Mouse (Mus musculus): ENCODE results near the gene Dnaaf5. TPM values are rescaled to one million over a fixed set of nuclear protein-coding genes. Genes with fewer than 3 reads are reported as not detected.

Dnaaf5 gene
- polyA plus RNA-seq, 1 experiment from 2014 or later: 6.4 TPM

DNA sequence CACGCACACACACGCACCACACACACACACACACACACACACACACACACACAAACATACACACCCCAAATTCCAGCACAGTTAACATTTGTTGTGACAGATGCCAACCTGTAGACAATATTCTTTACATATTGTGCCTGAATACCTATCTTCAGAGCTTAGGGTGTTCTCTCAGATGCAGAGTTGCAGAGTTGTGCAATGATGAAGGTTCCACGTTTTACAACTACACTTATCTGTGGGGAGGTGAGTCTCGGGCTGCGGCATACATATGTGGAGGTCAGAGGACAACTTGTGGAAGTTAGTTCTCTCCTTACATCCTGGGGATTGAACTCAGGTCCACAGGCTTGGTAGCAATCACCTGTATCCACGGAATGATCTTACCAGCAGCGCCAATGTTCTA is 34.5 kb upstream of the Dnaaf5 start:
- Histone ChIP-seq H3K36me3 (ENCODE audit: control insufficient read depth, insufficient read depth, low read length) (no peaks in the 10 kb centered on the region), H3K9me3 (ENCODE audit: control insufficient read depth, low read length) (no peaks in the 10 kb centered on the region), H3K4me2 (ENCODE audit: low read length) (no peak overlapping the region), H3K4me3 (ENCODE audit: control insufficient read depth in 1 of 2, insufficient read depth in 1 of 2, low read depth in 1 of 2, low read length in 2 of 2) (no peak overlapping the region), H3K4me1 (ENCODE audit: control insufficient read depth in 2 of 2, insufficient read depth in 2 of 2, low read length in 2 of 2) (peaks cover 8 to 9% of the 10 kb centered on the region in 2 experiments; a peak in 3 of 4 replicates), H3K27ac (replicated peaks in 1 of 2; ENCODE audit: control insufficient read depth in 1 of 2, insufficient read depth in 1 of 2, low read depth in 2 of 2, low read length in 2 of 2) (no peak overlapping the region), H3K27me3 (ENCODE audit: control insufficient read depth, insufficient read depth, low read length) (no peaks in the 10 kb centered on the region), H3K9ac (ENCODE audit: low read length) (no peak overlapping the region)
- no peak for ATAC-seq (ENCODE audit: insufficient number of reproducible peaks, insufficient read depth, low FRiP score, low read depth)
- WGBS: 89% methylated on average over 7 of the region's 7 CpGs

DNA sequence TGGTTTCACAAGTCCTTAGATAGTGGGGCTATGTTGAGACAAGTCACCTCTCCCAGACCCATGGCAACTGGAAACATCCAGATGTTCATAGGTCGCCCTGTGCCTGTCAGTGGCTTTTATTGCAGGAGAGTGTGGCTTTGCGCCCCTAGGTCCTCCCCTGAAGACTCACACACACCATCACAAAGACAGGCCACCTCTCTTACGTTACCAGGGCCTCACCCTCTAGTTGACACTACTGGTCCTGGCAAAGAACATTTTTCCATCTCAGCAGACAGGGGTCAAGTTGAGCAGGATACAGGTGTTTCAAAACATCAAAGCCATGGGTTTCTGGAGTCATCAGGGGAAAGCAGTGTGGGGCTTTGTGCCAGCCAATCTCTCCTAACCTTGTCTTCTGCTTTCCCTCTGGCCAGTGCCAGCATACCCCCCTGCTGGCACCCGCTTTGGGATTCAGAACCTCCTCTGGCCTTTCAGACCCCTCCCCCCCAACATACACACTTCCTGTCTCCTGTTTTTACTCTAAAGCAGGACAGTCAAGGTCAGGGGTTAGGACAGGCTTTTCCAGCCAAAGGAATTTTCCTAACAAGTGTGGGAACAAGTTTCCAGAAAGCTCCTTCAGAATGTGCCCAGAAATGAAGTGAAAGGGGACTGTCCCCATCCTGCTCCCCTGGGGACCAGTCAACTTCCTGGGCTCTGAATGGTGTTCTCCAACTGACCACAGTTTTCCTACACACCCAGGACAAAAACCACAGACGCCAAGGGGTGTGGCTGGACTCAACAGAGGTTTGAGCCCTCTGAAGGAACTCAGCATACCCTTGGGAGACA is 31.7 kb upstream of the Dnaaf5 start:
- H3K27ac ChIP-seq (replicated peaks in 1 of 2; ENCODE audit: control insufficient read depth in 1 of 2, insufficient read depth in 1 of 2, low read depth in 2 of 2, low read length in 2 of 2): no peak overlapping the region
- H3K9me3 ChIP-seq (ENCODE audit: control insufficient read depth, low read length): no peaks in the 10 kb centered on the region
- peaks cover 8 to 9% of the 10 kb centered on the region in 2 experiments; a peak in 3 of 4 replicates for H3K4me1 ChIP-seq (ENCODE audit: control insufficient read depth in 2 of 2, insufficient read depth in 2 of 2, low read length in 2 of 2)
- H3K27me3 ChIP-seq (ENCODE audit: control insufficient read depth, insufficient read depth, low read length): no peaks in the 10 kb centered on the region
- H3K9ac ChIP-seq (ENCODE audit: low read length): no peak overlapping the region
- no peak overlapping the region for H3K4me3 ChIP-seq (ENCODE audit: control insufficient read depth in 1 of 2, insufficient read depth in 1 of 2, low read depth in 1 of 2, low read length in 2 of 2)
- no peak overlapping the region for H3K4me2 ChIP-seq (ENCODE audit: low read length)
- no peaks in the 10 kb centered on the region for H3K36me3 ChIP-seq (ENCODE audit: control insufficient read depth, insufficient read depth, low read length)
- 69% methylated on average over 5 of the region's 5 CpGs for WGBS
- peak; percentile 20; the same call in 1 of the 2 replicates for ATAC-seq (ENCODE audit: insufficient number of reproducible peaks, insufficient read depth, low FRiP score, low read depth)

DNA sequence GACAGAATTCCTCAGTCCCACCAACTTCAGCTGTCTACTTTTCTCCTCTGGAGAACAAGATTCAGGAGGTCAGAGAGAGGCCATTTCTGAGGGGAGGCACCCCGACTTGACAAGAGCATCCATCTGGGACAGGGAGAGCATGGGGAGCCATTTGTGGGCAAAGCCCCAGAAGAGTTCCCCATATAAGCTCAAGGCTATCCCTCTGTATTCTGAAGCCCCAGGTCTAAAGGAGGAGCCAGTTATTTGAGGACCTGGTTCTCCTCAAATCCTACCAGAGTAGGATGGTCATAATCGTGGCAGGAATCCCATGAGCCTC is 31.1 kb upstream of the Dnaaf5 start:
- H3K36me3 ChIP-seq (ENCODE audit: control insufficient read depth, insufficient read depth, low read length): no peaks in the 10 kb centered on the region
- WGBS: 60% methylated on average over 2 of the region's 2 CpGs
- peaks cover 8 to 9% of the 10 kb centered on the region in 2 experiments; a peak in 3 of 4 replicates for H3K4me1 ChIP-seq (ENCODE audit: control insufficient read depth in 2 of 2, insufficient read depth in 2 of 2, low read length in 2 of 2)
- no peak overlapping the region for H3K4me2 ChIP-seq (ENCODE audit: low read length)
- no peak overlapping the region for H3K4me3 ChIP-seq (ENCODE audit: control insufficient read depth in 1 of 2, insufficient read depth in 1 of 2, low read depth in 1 of 2, low read length in 2 of 2)
- no peak overlapping the region for H3K9ac ChIP-seq (ENCODE audit: low read length)
- no peaks in the 10 kb centered on the region for H3K27me3 ChIP-seq (ENCODE audit: control insufficient read depth, insufficient read depth, low read length)
- no peaks in the 10 kb centered on the region for H3K9me3 ChIP-seq (ENCODE audit: control insufficient read depth, low read length)
- no peak overlapping the region for H3K27ac ChIP-seq (replicated peaks in 1 of 2; ENCODE audit: control insufficient read depth in 1 of 2, insufficient read depth in 1 of 2, low read depth in 2 of 2, low read length in 2 of 2)
- no peak for ATAC-seq (ENCODE audit: insufficient number of reproducible peaks, insufficient read depth, low FRiP score, low read depth)

DNA sequence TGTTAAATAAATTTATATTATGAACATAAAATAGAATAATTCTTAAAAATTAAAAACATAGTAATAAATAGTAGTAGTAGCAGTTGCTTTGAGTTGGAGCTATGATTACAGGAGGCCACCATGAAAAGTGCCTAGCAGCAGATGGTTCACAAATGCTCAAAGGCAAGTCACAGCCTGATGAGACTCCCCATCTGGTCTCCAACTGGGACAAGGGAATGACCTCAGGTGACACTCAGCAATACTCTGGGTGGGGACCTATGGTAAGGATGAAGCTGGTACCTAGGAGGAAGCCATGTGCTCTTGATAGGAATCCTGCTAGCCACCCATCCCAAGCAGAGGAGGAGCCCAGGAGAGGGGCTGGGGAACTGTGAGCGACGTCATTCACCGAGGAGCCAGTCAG is 24.3 kb upstream of the Dnaaf5 start:
- Histone ChIP-seq H3K9ac (ENCODE audit: low read length) (no peak overlapping the region), H3K27me3 (ENCODE audit: control insufficient read depth, insufficient read depth, low read length) (peaks cover 12% of the 10 kb centered on the region; the same call in 1 of the 2 replicates), H3K4me3 (ENCODE audit: control insufficient read depth in 1 of 2, insufficient read depth in 1 of 2, low read depth in 1 of 2, low read length in 2 of 2) (no peak overlapping the region), H3K27ac (replicated peaks in 1 of 2; ENCODE audit: control insufficient read depth in 1 of 2, insufficient read depth in 1 of 2, low read depth in 2 of 2, low read length in 2 of 2) (no peak overlapping the region), H3K9me3 (ENCODE audit: control insufficient read depth, low read length) (no peaks in the 10 kb centered on the region), H3K4me2 (ENCODE audit: low read length) (no peak overlapping the region), H3K4me1 (ENCODE audit: control insufficient read depth in 2 of 2, insufficient read depth in 2 of 2, low read length in 2 of 2) (peaks cover 2 to 5% of the 10 kb centered on the region in 2 experiments; a peak in 3 of 4 replicates), H3K36me3 (ENCODE audit: control insufficient read depth, insufficient read depth, low read length) (no peaks in the 10 kb centered on the region)
- no peak for ATAC-seq (ENCODE audit: insufficient number of reproducible peaks, insufficient read depth, low FRiP score, low read depth)
- 66% methylated on average over 3 of the region's 3 CpGs for WGBS

DNA sequence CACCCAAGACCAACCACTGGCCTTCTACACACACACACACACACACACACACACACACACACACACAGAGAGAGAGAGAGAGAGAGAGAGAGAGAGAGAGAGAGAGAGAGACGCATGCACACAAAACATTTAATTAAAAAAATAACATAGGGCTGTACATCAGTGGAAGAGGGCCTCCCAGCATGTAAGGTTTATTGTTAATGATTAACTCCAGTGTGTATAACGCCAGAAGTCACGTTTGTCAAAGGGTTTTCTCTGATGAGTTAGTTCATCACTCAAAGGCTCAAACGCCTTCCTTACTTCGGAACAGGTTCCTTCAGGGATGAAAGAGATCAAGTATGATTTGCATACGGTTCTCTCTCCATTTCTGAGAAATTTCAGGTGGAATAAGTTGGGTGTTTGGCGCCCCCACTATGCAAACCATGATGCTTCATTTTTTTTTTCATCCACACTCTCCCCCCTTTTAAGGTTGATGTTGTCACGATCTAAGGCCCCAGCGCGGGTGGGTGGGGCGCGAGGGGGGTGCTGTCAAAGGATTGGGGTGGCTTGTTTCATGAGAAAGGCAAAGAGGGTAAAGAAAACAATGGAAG is 21.5 kb upstream of the Dnaaf5 start:
- Histone ChIP-seq H3K4me3 (ENCODE audit: control insufficient read depth in 1 of 2, insufficient read depth in 1 of 2, low read depth in 1 of 2, low read length in 2 of 2) (peak overlapping the region in 1 of 2 experiments; percentile 60; a peak in 2 of 4 replicates), H3K9me3 (ENCODE audit: control insufficient read depth, low read length) (no peaks in the 10 kb centered on the region), H3K4me2 (ENCODE audit: low read length) (peak overlapping the region; percentile 90), H3K27me3 (ENCODE audit: control insufficient read depth, insufficient read depth, low read length) (peaks cover 12% of the 10 kb centered on the region; the same call in 1 of the 2 replicates), H3K27ac (replicated peaks in 1 of 2; ENCODE audit: control insufficient read depth in 1 of 2, insufficient read depth in 1 of 2, low read depth in 2 of 2, low read length in 2 of 2) (no peak overlapping the region), H3K4me1 (ENCODE audit: control insufficient read depth in 2 of 2, insufficient read depth in 2 of 2, low read length in 2 of 2) (peaks cover 2 to 5% of the 10 kb centered on the region in 2 experiments; a peak in 3 of 4 replicates), H3K9ac (ENCODE audit: low read length) (peak overlapping the region; percentile 73; the same call in 1 of the 2 replicates), H3K36me3 (ENCODE audit: control insufficient read depth, insufficient read depth, low read length) (no peaks in the 10 kb centered on the region)
- 46% methylated on average over 12 of the region's 12 CpGs for WGBS
- no peak for ATAC-seq (ENCODE audit: insufficient number of reproducible peaks, insufficient read depth, low FRiP score, low read depth)

DNA sequence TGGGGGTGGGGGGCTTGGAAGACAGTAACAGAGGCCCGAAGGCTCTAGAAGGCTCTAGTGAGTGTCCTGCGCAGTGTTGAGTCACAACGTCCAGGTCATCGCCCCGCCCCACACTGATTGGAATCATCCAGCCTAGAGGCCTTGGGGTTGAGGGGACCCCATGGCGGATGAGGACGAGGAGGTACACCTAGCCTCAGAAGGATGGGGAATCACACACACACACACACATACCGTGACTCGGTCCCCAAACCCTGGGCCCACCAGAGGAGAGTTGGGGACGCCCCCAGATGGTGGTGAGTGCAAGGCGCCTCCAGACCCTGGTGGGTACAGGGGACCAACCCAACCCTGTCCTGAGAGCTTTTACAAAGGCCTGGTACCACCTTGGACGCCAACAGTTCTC is 20.9 kb upstream of the Dnaaf5 start:
- WGBS: 2% methylated on average over 12 of the region's 12 CpGs
- no peaks in the 10 kb centered on the region for H3K9me3 ChIP-seq (ENCODE audit: control insufficient read depth, low read length)
- peaks cover 2 to 5% of the 10 kb centered on the region in 2 experiments; a peak in 3 of 4 replicates for H3K4me1 ChIP-seq (ENCODE audit: control insufficient read depth in 2 of 2, insufficient read depth in 2 of 2, low read length in 2 of 2)
- peaks cover 12% of the 10 kb centered on the region; the same call in 1 of the 2 replicates for H3K27me3 ChIP-seq (ENCODE audit: control insufficient read depth, insufficient read depth, low read length)
- peak overlapping the region; percentile 90 for H3K4me2 ChIP-seq (ENCODE audit: low read length)
- H3K4me3 ChIP-seq (ENCODE audit: control insufficient read depth in 1 of 2, insufficient read depth in 1 of 2, low read depth in 1 of 2, low read length in 2 of 2): peak overlapping the region; percentile 58 to 60
- H3K36me3 ChIP-seq (ENCODE audit: control insufficient read depth, insufficient read depth, low read length): no peaks in the 10 kb centered on the region
- H3K9ac ChIP-seq (ENCODE audit: low read length): peak overlapping the region; percentile 73
- ATAC-seq (ENCODE audit: insufficient number of reproducible peaks, insufficient read depth, low FRiP score, low read depth): peak; percentile 45; the same call in 1 of the 2 replicates
- no peak overlapping the region for H3K27ac ChIP-seq (replicated peaks in 1 of 2; ENCODE audit: control insufficient read depth in 1 of 2, insufficient read depth in 1 of 2, low read depth in 2 of 2, low read length in 2 of 2)

DNA sequence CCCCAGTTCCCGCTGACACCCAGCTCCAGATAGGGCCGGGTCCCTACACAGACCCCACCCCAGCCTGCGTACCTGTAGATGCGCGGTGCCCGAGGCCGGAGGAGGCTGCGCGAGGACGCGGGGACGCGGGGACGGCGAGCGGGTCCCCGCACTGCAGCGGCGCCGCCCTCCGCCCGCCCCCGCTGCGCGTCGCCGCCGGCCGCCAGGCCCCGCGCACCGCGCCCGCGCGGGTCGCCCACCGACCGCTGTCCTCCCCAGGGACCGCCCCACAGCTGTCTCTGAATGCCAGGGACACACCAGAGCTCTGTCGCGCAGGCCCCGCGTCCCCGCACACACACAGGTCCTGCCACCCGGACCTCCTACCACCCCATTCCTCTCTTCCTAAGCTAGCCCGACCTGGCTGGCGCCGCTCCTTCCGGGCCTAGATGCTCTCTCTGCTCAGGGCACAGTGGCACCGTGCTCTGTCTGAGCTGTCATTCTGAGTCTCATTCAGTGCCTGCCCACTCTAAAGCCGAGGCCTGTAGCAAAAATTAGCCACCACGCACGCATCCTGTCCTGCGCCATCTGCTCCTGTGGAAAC is 20.4 kb upstream of the Dnaaf5 start:
- no peaks in the 10 kb centered on the region for H3K9me3 ChIP-seq (ENCODE audit: control insufficient read depth, low read length)
- 0 out of 2 replicates have a peak, but pooled peaks have one; percentile 29 for ATAC-seq (ENCODE audit: insufficient number of reproducible peaks, insufficient read depth, low FRiP score, low read depth)
- peak overlapping the region; percentile 90 for H3K4me2 ChIP-seq (ENCODE audit: low read length)
- peak overlapping the region; percentile 58 to 60 for H3K4me3 ChIP-seq (ENCODE audit: control insufficient read depth in 1 of 2, insufficient read depth in 1 of 2, low read depth in 1 of 2, low read length in 2 of 2)
- peaks cover 12% of the 10 kb centered on the region; the same call in 1 of the 2 replicates for H3K27me3 ChIP-seq (ENCODE audit: control insufficient read depth, insufficient read depth, low read length)
- H3K36me3 ChIP-seq (ENCODE audit: control insufficient read depth, insufficient read depth, low read length): no peaks in the 10 kb centered on the region
- peak overlapping the region; percentile 73 for H3K9ac ChIP-seq (ENCODE audit: low read length)
- 5% methylated on average over 33 of the region's 55 CpGs for WGBS
- peaks cover 2 to 5% of the 10 kb centered on the region in 2 experiments; a peak in 3 of 4 replicates for H3K4me1 ChIP-seq (ENCODE audit: control insufficient read depth in 2 of 2, insufficient read depth in 2 of 2, low read length in 2 of 2)
- no peak overlapping the region for H3K27ac ChIP-seq (replicated peaks in 1 of 2; ENCODE audit: control insufficient read depth in 1 of 2, insufficient read depth in 1 of 2, low read depth in 2 of 2, low read length in 2 of 2)
